Mouse (Mus musculus) hindbrain, embryonic 15.5 days (tissue): Measurements from ENCODE around the gene Uso1. TPM values are rescaled to one million over a fixed set of nuclear protein-coding genes. Genes with fewer than 3 reads are reported as not detected.

Experiments used
- ATAC-seq: fragments of 200-750 bp; cut with Nextera tagmentation; 2 replicates; pipeline ENCODE4 v1.8.0; 2017; ENCODE audit warnings: low read depth, moderate number of reproducible peaks, moderate TSS enrichment; ENCODE audit not compliant: low FRiP score
- H3K27ac ChIP-seq: fragments of 300-500 bp; sonication (generic); replicated peaks from 2 replicates; pipeline ENCODE4 v1.5.1; 2015; ENCODE audit warnings: mild to moderate bottlenecking, inconsistent platforms
- H3K27me3 ChIP-seq: fragments of 300-500 bp; sonication (generic); 2 replicates; pipeline ENCODE4 v1.6.1; 2015; ENCODE audit warnings: control low read depth, inconsistent platforms
- H3K36me3 ChIP-seq: fragments of 300-500 bp; sonication (generic); 2 replicates; pipeline ENCODE4 v1.6.1; 2015; ENCODE audit warnings: control low read depth, inconsistent platforms
- H3K4me1 ChIP-seq: fragments of 300-500 bp; sonication (generic); replicated peaks from 2 replicates; pipeline ENCODE4 v1.6.1; 2015; ENCODE audit warnings: control low read depth, inconsistent platforms
- H3K4me2 ChIP-seq: fragments of 300-500 bp; sonication (generic); 2 replicates; pipeline ENCODE4 v1.6.1; 2015; ENCODE audit warnings: moderate library complexity, mild to moderate bottlenecking, inconsistent platforms
- H3K4me3 ChIP-seq: fragments of 300-500 bp; sonication (generic); 2 replicates; pipeline ENCODE4 v1.5.1; 2015; ENCODE audit warnings: mild to moderate bottlenecking, inconsistent platforms
- H3K9ac ChIP-seq: fragments of 300-500 bp; sonication (generic); 2 replicates; pipeline ENCODE4 v1.6.1; 2015; ENCODE audit warnings: inconsistent platforms
- H3K9me3 ChIP-seq: fragments of 300-500 bp; sonication (generic); 2 replicates; pipeline ENCODE4 v1.6.1; 2016; ENCODE audit warnings: control low read depth, inconsistent platforms
- WGBS: fragments of 180-500 bp; shearing (Covaris S2); methylation state at CpG from one replicate; pipeline ENCODE4 v1.1.7; 2015; 5-methylcytosine and 5-hydroxymethylcytosine counted together
- polyA plus RNA-seq: library from polyadenylated mRNA; unstranded; fragments of >200 nt; fragmentation: Nextera tagmentation; extraction: Ambion mirVana; gene quantifications from 2 replicates; pipeline ENCODE4 v1.2.1, GENCODE M21; 2015

Gene Uso1
- 38.7 and 44.6 TPM in 2 replicates for polyA plus RNA-seq

- ATAC-seq = peak; percentile 97
- peak within 1 kb of the TSS; percentile 82 for H3K4me3 ChIP-seq
- no peaks in the 10 kb centered on the region for H3K36me3 ChIP-seq
- no peaks in the 10 kb centered on the region for H3K27me3 ChIP-seq
- H3K9ac ChIP-seq = peak within 1 kb of the TSS; percentile 81
- H3K27ac ChIP-seq = peak within 1 kb of the TSS; percentile 87
- H3K4me1 ChIP-seq = peaks cover 34% of the 10 kb centered on the region
- no peaks in the 10 kb centered on the region for H3K9me3 ChIP-seq
- 1% methylated on average over 57 of the region's 59 CpGs for WGBS
- peak within 1 kb of the TSS; percentile 60 for H3K4me2 ChIP-seq
Measured at GRCm38 (mm10) chr5:92137239-92138046, at the start of gene Uso1. TSS of gene Uso1 (plus strand) at chr5:92137938.

GRCm38 (mm10) chr5:92093263-92094061, 44.3 kb upstream of the Uso1 start:
- H3K4me1 ChIP-seq = 0 out of 2 replicates have a peak, but pooled peaks cover 3% of the 10 kb centered on the region
- WGBS = 43% methylated on average over 15 of the region's 15 CpGs
- no peak overlapping the region for H3K27ac ChIP-seq
- no peak overlapping the region for H3K9ac ChIP-seq
- H3K4me2 ChIP-seq = no peak overlapping the region
- no peaks in the 10 kb centered on the region for H3K9me3 ChIP-seq
- H3K4me3 ChIP-seq = no peak overlapping the region
- ATAC-seq = no peak
- H3K36me3 ChIP-seq = no peaks in the 10 kb centered on the region
- H3K27me3 ChIP-seq = no peaks in the 10 kb centered on the region

GRCm38 (mm10) chr5:92094062-92094415, 43.7 kb upstream of the Uso1 start:
- no peak overlapping the region for H3K27ac ChIP-seq
- 0 out of 2 replicates have a peak, but pooled peaks cover 3% of the 10 kb centered on the region for H3K4me1 ChIP-seq
- H3K36me3 ChIP-seq = no peaks in the 10 kb centered on the region
- no peak overlapping the region for H3K9ac ChIP-seq
- H3K9me3 ChIP-seq = no peaks in the 10 kb centered on the region
- no peaks in the 10 kb centered on the region for H3K27me3 ChIP-seq
- WGBS = 92% methylated on average over 3 of the region's 3 CpGs
- H3K4me2 ChIP-seq = no peak overlapping the region
- ATAC-seq = no peak
- H3K4me3 ChIP-seq = no peak overlapping the region

GRCm38 (mm10) chr5:92096786-92097185, 41.0 kb upstream of the Uso1 start:
- Histone ChIP-seq H3K27me3 (no peaks in the 10 kb centered on the region), H3K9me3 (no peaks in the 10 kb centered on the region), H3K27ac (no peak overlapping the region), H3K9ac (no peak overlapping the region), H3K4me1 (0 out of 2 replicates have a peak, but pooled peaks cover 3% of the 10 kb centered on the region), H3K4me2 (no peak overlapping the region), H3K4me3 (no peak overlapping the region), H3K36me3 (no peaks in the 10 kb centered on the region)
- 87% methylated on average over 6 of the region's 6 CpGs for WGBS
- no peak for ATAC-seq

- WGBS = 92% methylated on average over 4 of the region's 4 CpGs
- no peaks in the 10 kb centered on the region for H3K9me3 ChIP-seq
- no peaks in the 10 kb centered on the region for H3K27me3 ChIP-seq
- no peak overlapping the region for H3K4me3 ChIP-seq
- no peak overlapping the region for H3K27ac ChIP-seq
- H3K9ac ChIP-seq = no peak overlapping the region
- H3K4me1 ChIP-seq = 0 out of 2 replicates have a peak, but pooled peaks cover 3% of the 10 kb centered on the region
- no peak for ATAC-seq
- H3K36me3 ChIP-seq = no peaks in the 10 kb centered on the region
- no peak overlapping the region for H3K4me2 ChIP-seq
Measured at GRCm38 (mm10) chr5:92097779-92098178, 40.0 kb upstream of the Uso1 start.

GRCm38 (mm10) chr5:92098351-92099109, 39.2 kb upstream of the Uso1 start:
- WGBS = 65% methylated on average over 13 of the region's 13 CpGs
- H3K9ac ChIP-seq = no peak overlapping the region
- H3K4me2 ChIP-seq = no peak overlapping the region
- no peaks in the 10 kb centered on the region for H3K36me3 ChIP-seq
- no peak overlapping the region for H3K27ac ChIP-seq
- H3K4me3 ChIP-seq = no peak overlapping the region
- no peaks in the 10 kb centered on the region for H3K27me3 ChIP-seq
- ATAC-seq = no peak
- no peaks in the 10 kb centered on the region for H3K9me3 ChIP-seq
- 0 out of 2 replicates have a peak, but pooled peaks cover under 1% of the 10 kb centered on the region for H3K4me1 ChIP-seq

GRCm38 (mm10) chr5:92101601-92102000, 36.1 kb upstream of the Uso1 start:
- no peaks in the 10 kb centered on the region for H3K27me3 ChIP-seq
- H3K9ac ChIP-seq = no peak overlapping the region
- ATAC-seq = no peak
- WGBS = 89% methylated on average over 8 of the region's 8 CpGs
- no peaks in the 10 kb centered on the region for H3K9me3 ChIP-seq
- no peak overlapping the region for H3K4me2 ChIP-seq
- H3K4me1 ChIP-seq = peaks cover 8% of the 10 kb centered on the region; the same call in 1 of the 2 replicates
- no peaks in the 10 kb centered on the region for H3K36me3 ChIP-seq
- H3K27ac ChIP-seq = no peak overlapping the region
- no peak overlapping the region for H3K4me3 ChIP-seq

GRCm38 (mm10) chr5:92103062-92103461, 34.7 kb upstream of the Uso1 start:
- 66% methylated on average over 6 of the region's 6 CpGs for WGBS
- ATAC-seq = no peak
- Histone ChIP-seq H3K9me3 (no peaks in the 10 kb centered on the region), H3K4me3 (no peak overlapping the region), H3K9ac (no peak overlapping the region), H3K27me3 (no peaks in the 10 kb centered on the region), H3K27ac (no peak overlapping the region), H3K4me2 (no peak overlapping the region), H3K36me3 (no peaks in the 10 kb centered on the region), H3K4me1 (peaks cover 11% of the 10 kb centered on the region; the same call in 1 of the 2 replicates)

GRCm38 (mm10) chr5:92103816-92104415, 33.8 kb upstream of the Uso1 start:
- 60% methylated on average over 13 of the region's 13 CpGs for WGBS

GRCm38 (mm10) chr5:92106327-92107125, 31.2 kb upstream of the Uso1 start:
- no peak overlapping the region for H3K4me2 ChIP-seq
- H3K4me1 ChIP-seq = peaks cover 11% of the 10 kb centered on the region; the same call in 1 of the 2 replicates
- no peaks in the 10 kb centered on the region for H3K27me3 ChIP-seq
- H3K9ac ChIP-seq = no peak overlapping the region
- no peak overlapping the region for H3K27ac ChIP-seq
- H3K4me3 ChIP-seq = no peak overlapping the region
- no peaks in the 10 kb centered on the region for H3K9me3 ChIP-seq
- H3K36me3 ChIP-seq = no peaks in the 10 kb centered on the region
- ATAC-seq = peak; percentile 65
- WGBS = 42% methylated on average over 10 of the region's 10 CpGs

More at GRCm38 (mm10) chr5:92103816-92104415, 33.8 kb upstream of the Uso1 start:
- no peak overlapping the region for H3K9ac ChIP-seq
- H3K9me3 ChIP-seq = no peaks in the 10 kb centered on the region
- H3K36me3 ChIP-seq = no peaks in the 10 kb centered on the region
- H3K4me2 ChIP-seq = no peak overlapping the region
- H3K4me3 ChIP-seq = no peak overlapping the region
- peaks cover 11% of the 10 kb centered on the region; the same call in 1 of the 2 replicates for H3K4me1 ChIP-seq
- H3K27ac ChIP-seq = no peak overlapping the region
- no peaks in the 10 kb centered on the region for H3K27me3 ChIP-seq
- ATAC-seq = no peak

GRCm38 (mm10) chr5:92107282-92107681, 30.5 kb upstream of the Uso1 start:
- Histone ChIP-seq H3K36me3 (no peaks in the 10 kb centered on the region), H3K9me3 (no peaks in the 10 kb centered on the region), H3K27ac (no peak overlapping the region), H3K4me1 (peaks cover 11% of the 10 kb centered on the region; the same call in 1 of the 2 replicates), H3K9ac (no peak overlapping the region), H3K4me3 (no peak overlapping the region), H3K4me2 (no peak overlapping the region), H3K27me3 (no peaks in the 10 kb centered on the region)
- ATAC-seq = no peak
- WGBS = 93% methylated on average over 4 of the region's 4 CpGs
